Mouse (Mus musculus) forebrain, embryonic 12.5 days (tissue): ENCODE results near the gene Spock1. TPM values are rescaled to one million over a fixed set of nuclear protein-coding genes. Genes with fewer than 3 reads are reported as not detected.
A peak's percentile ranks its signal among the peaks of the same experiment; 100 is the strongest.
"Not testable (repeated sequence)": the region's sequence is repeated elsewhere in the genome, so short reads cannot be mapped to it uniquely, and the experiment has no call there.

Experiments
- ATAC-seq: fragments of 200-750 bp; cut with Nextera tagmentation; 2 replicates; pipeline ENCODE4 v1.8.0; 2017; ENCODE audit warnings: moderate TSS enrichment; ENCODE audit not compliant: low FRiP score
- H3K27ac ChIP-seq: fragments of 300-500 bp; sonication (generic); 2 replicates; pipeline ENCODE4 v1.5.1; 2016; ENCODE audit warnings: mild to moderate bottlenecking
- H3K27me3 ChIP-seq: fragments of 300-500 bp; sonication (generic); 2 replicates; pipeline ENCODE4 v1.6.1; 2016; ENCODE audit warnings: mild to moderate bottlenecking
- H3K36me3 ChIP-seq: fragments of 300-500 bp; sonication (generic); replicated peaks from 2 replicates; pipeline ENCODE4 v1.6.1; 2016; ENCODE audit warnings: mild to moderate bottlenecking
- H3K4me1 ChIP-seq: fragments of 300-500 bp; sonication (generic); 2 replicates; pipeline ENCODE4 v1.6.1; 2016
- H3K4me2 ChIP-seq: fragments of 300-500 bp; sonication (generic); 2 replicates; pipeline ENCODE4 v1.6.1; 2016; ENCODE audit warnings: mild to moderate bottlenecking, moderate library complexity
- H3K4me3 ChIP-seq: fragments of 300-500 bp; sonication (generic); replicated peaks from 2 replicates; pipeline ENCODE4 v1.5.1; 2016; ENCODE audit warnings: mild to moderate bottlenecking
- H3K9ac ChIP-seq: fragments of 300-500 bp; sonication (generic); 2 replicates; pipeline ENCODE4 v1.6.1; 2016; ENCODE audit warnings: mild to moderate bottlenecking
- H3K9me3 ChIP-seq: fragments of 300-500 bp; sonication (generic); 2 replicates; pipeline ENCODE4 v1.6.1; 2016
- WGBS: fragments of 180-500 bp; shearing (Covaris S2); methylation state at CpG from one replicate; pipeline ENCODE4 v1.1.7; 2016; 5-methylcytosine and 5-hydroxymethylcytosine counted together
- polyA plus RNA-seq: library from polyadenylated mRNA; unstranded; fragments of >200 nt; fragmentation: Nextera tagmentation; extraction: Ambion mirVana; gene quantifications from 2 replicates; pipeline ENCODE4 v1.2.1, GENCODE M21; 2016

Gene Spock1
- polyA plus RNA-seq, 1 experiment from 2014 or later: 9.5 TPM

- Histone ChIP-seq H3K9ac (no peak overlapping the region), H3K36me3 (no peaks in the 10 kb centered on the region), H3K4me1 (no peaks in the 10 kb centered on the region), H3K27me3 (no peaks in the 10 kb centered on the region), H3K4me3 (no peak overlapping the region), H3K9me3 (no peaks in the 10 kb centered on the region), H3K27ac (no peak overlapping the region), H3K4me2 (no peak overlapping the region)
- no peak for ATAC-seq
- WGBS: 87% methylated on average over 16 of the region's 16 CpGs
These were observed 423.5 kb downstream of the Spock1 start for GRCm38 (mm10) chr13:57484426-57485168.

GRCm38 (mm10) chr13:57476700-57477099 is 431.4 kb downstream of the Spock1 start:
- no peak overlapping the region for H3K9ac ChIP-seq
- 0 out of 2 replicates have a peak, but pooled peaks cover 4% of the 10 kb centered on the region for H3K4me1 ChIP-seq
- H3K4me3 ChIP-seq: no peak overlapping the region
- no peak overlapping the region for H3K27ac ChIP-seq
- H3K36me3 ChIP-seq: no peaks in the 10 kb centered on the region
- WGBS: 28% methylated on average over 6 of the region's 6 CpGs
- H3K4me2 ChIP-seq: no peak overlapping the region
- H3K9me3 ChIP-seq: no peaks in the 10 kb centered on the region
- ATAC-seq: no peak
- no peaks in the 10 kb centered on the region for H3K27me3 ChIP-seq

GRCm38 (mm10) chr13:57474068-57474467 is 434.1 kb downstream of the Spock1 start:
- no peaks in the 10 kb centered on the region for H3K36me3 ChIP-seq
- H3K4me1 ChIP-seq: peaks cover 7% of the 10 kb centered on the region; the same call in 1 of the 2 replicates
- H3K27me3 ChIP-seq: no peaks in the 10 kb centered on the region
- no peak overlapping the region for H3K9ac ChIP-seq
- no peak overlapping the region for H3K4me3 ChIP-seq
- H3K9me3 ChIP-seq: no peaks in the 10 kb centered on the region
- H3K27ac ChIP-seq: no peak overlapping the region
- ATAC-seq: no peak
- no peak overlapping the region for H3K4me2 ChIP-seq
- WGBS: 66% methylated on average over 2 of the region's 2 CpGs

GRCm38 (mm10) chr13:57470922-57471321 is 437.2 kb downstream of the Spock1 start:
- 57% methylated on average over 4 of the region's 4 CpGs for WGBS
- ATAC-seq, H3K36me3 ChIP-seq, H3K4me3 ChIP-seq, H3K9me3 ChIP-seq, H3K9ac ChIP-seq, H3K4me2 ChIP-seq, H3K27ac ChIP-seq, H3K4me1 ChIP-seq, H3K27me3 ChIP-seq: not testable (repeated sequence)

GRCm38 (mm10) chr13:57459978-57460377 is 448.2 kb downstream of the Spock1 start:
- 75% methylated on average over 8 of the region's 8 CpGs for WGBS
- H3K4me3 ChIP-seq: no peak overlapping the region
- H3K4me2 ChIP-seq: no peak overlapping the region
- no peaks in the 10 kb centered on the region for H3K4me1 ChIP-seq
- H3K36me3 ChIP-seq: no peaks in the 10 kb centered on the region
- no peak for ATAC-seq
- H3K9me3 ChIP-seq: no peaks in the 10 kb centered on the region
- H3K9ac ChIP-seq: no peak overlapping the region
- no peaks in the 10 kb centered on the region for H3K27me3 ChIP-seq
- no peak overlapping the region for H3K27ac ChIP-seq

- Histone ChIP-seq H3K27me3 (peaks cover 3% of the 10 kb centered on the region; the same call in 1 of the 2 replicates), H3K4me1 (peaks cover 27% of the 10 kb centered on the region), H3K27ac (peak overlapping the region; percentile 51), H3K36me3 (no peaks in the 10 kb centered on the region), H3K4me3 (no peak overlapping the region), H3K4me2 (no peak overlapping the region), H3K9ac (no peak overlapping the region), H3K9me3 (no peaks in the 10 kb centered on the region)
- 7% methylated on average over 11 of the region's 11 CpGs for WGBS
- peak; percentile 60; the same call in 1 of the 2 replicates for ATAC-seq
These were observed 457.8 kb downstream of the Spock1 start for GRCm38 (mm10) chr13:57450189-57450821.

GRCm38 (mm10) chr13:57448906-57449305 is 459.2 kb downstream of the Spock1 start:
- Histone ChIP-seq H3K27me3 (0 out of 2 replicates have a peak, but pooled peaks cover 3% of the 10 kb centered on the region), H3K36me3 (no peaks in the 10 kb centered on the region), H3K4me3 (no peak overlapping the region), H3K9ac (no peak overlapping the region), H3K4me2 (no peak overlapping the region), H3K4me1 (peaks cover 27% of the 10 kb centered on the region), H3K27ac (no peak overlapping the region), H3K9me3 (no peaks in the 10 kb centered on the region)
- 62% methylated on average over 7 of the region's 7 CpGs for WGBS
- ATAC-seq: no peak

GRCm38 (mm10) chr13:57444977-57445376 is 463.2 kb downstream of the Spock1 start:
- no peaks in the 10 kb centered on the region for H3K9me3 ChIP-seq
- no peak overlapping the region for H3K4me2 ChIP-seq
- H3K9ac ChIP-seq: no peak overlapping the region
- H3K4me1 ChIP-seq: peaks cover 13% of the 10 kb centered on the region
- no peak overlapping the region for H3K4me3 ChIP-seq
- no peak overlapping the region for H3K27ac ChIP-seq
- 80% methylated on average over 3 of the region's 3 CpGs for WGBS
- no peaks in the 10 kb centered on the region for H3K36me3 ChIP-seq
- ATAC-seq: no peak
- H3K27me3 ChIP-seq: no peaks in the 10 kb centered on the region

- Histone ChIP-seq H3K36me3 (no peaks in the 10 kb centered on the region), H3K4me1 (no peaks in the 10 kb centered on the region; the same call in 1 of the 2 replicates), H3K9me3 (no peaks in the 10 kb centered on the region), H3K4me3 (no peak overlapping the region), H3K9ac (no peak overlapping the region), H3K27me3 (no peaks in the 10 kb centered on the region), H3K4me2 (no peak overlapping the region), H3K27ac (no peak overlapping the region)
- 92% methylated on average over 7 of the region's 7 CpGs for WGBS
- ATAC-seq: no peak
These were observed 468.0 kb downstream of the Spock1 start for GRCm38 (mm10) chr13:57440111-57440510.

- Histone ChIP-seq H3K27me3 (no peaks in the 10 kb centered on the region), H3K4me1 (no peaks in the 10 kb centered on the region; the same call in 1 of the 2 replicates), H3K4me3 (no peak overlapping the region), H3K9ac (no peak overlapping the region), H3K9me3 (no peaks in the 10 kb centered on the region), H3K27ac (no peak overlapping the region), H3K4me2 (no peak overlapping the region), H3K36me3 (no peaks in the 10 kb centered on the region)
- no peak for ATAC-seq
- WGBS: 78% methylated on average over 10 of the region's 10 CpGs
These were observed 472.4 kb downstream of the Spock1 start for GRCm38 (mm10) chr13:57435726-57436220.

GRCm38 (mm10) chr13:57433848-57434247 is 474.3 kb downstream of the Spock1 start:
- ATAC-seq: no peak
- no peaks in the 10 kb centered on the region for H3K36me3 ChIP-seq
- peaks cover 3% of the 10 kb centered on the region; the same call in 1 of the 2 replicates for H3K4me1 ChIP-seq
- WGBS: 94% methylated on average over 4 of the region's 4 CpGs
- no peak overlapping the region for H3K4me3 ChIP-seq
- no peak overlapping the region for H3K9ac ChIP-seq
- no peaks in the 10 kb centered on the region for H3K27me3 ChIP-seq
- no peak overlapping the region for H3K4me2 ChIP-seq
- H3K9me3 ChIP-seq: no peaks in the 10 kb centered on the region
- H3K27ac ChIP-seq: no peak overlapping the region

GRCm38 (mm10) chr13:57431815-57432214 is 476.3 kb downstream of the Spock1 start:
- 90% methylated on average over 4 of the region's 4 CpGs for WGBS
- no peaks in the 10 kb centered on the region for H3K9me3 ChIP-seq
- no peak for ATAC-seq

More at GRCm38 (mm10) chr13:57431815-57432214, 476.3 kb downstream of the Spock1 start:
- Histone ChIP-seq H3K4me2 (no peak overlapping the region), H3K4me1 (peaks cover 3% of the 10 kb centered on the region; the same call in 1 of the 2 replicates), H3K9ac (no peak overlapping the region), H3K4me3 (no peak overlapping the region), H3K27me3 (no peaks in the 10 kb centered on the region), H3K27ac (no peak overlapping the region), H3K36me3 (no peaks in the 10 kb centered on the region)
